Mouse (Mus musculus): ENCODE measurements around the gene Wscd2.

DNA sequence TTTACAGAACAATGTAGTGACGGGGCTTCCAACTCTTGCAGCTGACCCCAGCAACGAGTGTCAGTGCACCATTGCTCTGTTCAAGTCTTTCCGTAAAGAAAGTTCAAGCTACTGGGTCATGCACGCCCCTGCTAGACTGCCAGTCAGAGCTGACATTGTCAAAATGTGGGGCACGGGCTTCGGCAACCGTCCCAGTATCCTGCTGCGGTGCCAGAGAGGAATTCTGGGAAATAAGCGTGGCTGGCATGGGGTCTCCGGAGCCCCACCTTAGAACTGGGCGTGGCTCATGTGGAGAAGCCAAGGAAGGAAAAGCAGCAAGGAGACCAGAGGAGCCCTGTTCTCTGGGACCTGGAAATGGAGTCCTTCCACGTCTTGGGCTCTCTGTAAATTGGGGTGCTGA, 75.7 kb downstream of the Wscd2 start:
- no peak for TF ChIP-seq POLR2A (IDR thresholded peaks at IDR 0.05; ENCODE audit: insufficient read length, low read depth)
- TF ChIP-seq SRF (IDR thresholded peaks at IDR 0.05; ENCODE audit: control insufficient read depth, insufficient read length, low read depth), result no peak
- no peak for TF ChIP-seq TCF12 (IDR thresholded peaks at IDR 0.05; ENCODE audit: insufficient read depth, poor library complexity, severe bottlenecking)
- TF ChIP-seq MAX (IDR thresholded peaks at IDR 0.05; ENCODE audit: low read depth), result no peak
- TF ChIP-seq MYOG (IDR thresholded peaks at IDR 0.05; ENCODE audit: control insufficient read depth in 1 of 3, insufficient read depth in 1 of 3, insufficient read length in 2 of 3, low read depth in 2 of 3), result no peak
- no peak for TF ChIP-seq E2F4 (IDR thresholded peaks at IDR 0.05; ENCODE audit: insufficient read depth)
